Mouse (Mus musculus) olfactory bulb, adult 2 months (tissue): ENCODE measurements around the gene Gnb4. TPM values are rescaled to one million over a fixed set of nuclear protein-coding genes. Genes with fewer than 3 reads are reported as not detected.

Source experiments
- H3K27ac ChIP-seq: fragments of 200-500 bp; 2 replicates; pipeline ENCODE4 v1.5.1; 2012; ENCODE audit warnings: low read depth, low read length; ENCODE audit not compliant: insufficient read depth
- H3K4me1 ChIP-seq: fragments of 200-500 bp; 2 replicates; pipeline ENCODE4 v1.6.1; 2012; ENCODE audit warnings: low read length; ENCODE audit not compliant: control insufficient read depth, insufficient read depth
- H3K4me3 ChIP-seq: fragments of 200-500 bp; 2 replicates; pipeline ENCODE4 v1.5.1; 2012; ENCODE audit warnings: mild to moderate bottlenecking, low read depth, low read length, moderate library complexity; ENCODE audit not compliant: insufficient read depth
- CTCF ChIP-seq: fragments of 200-500 bp; IDR thresholded peaks from 2 replicates; pipeline ENCODE4 v1.5.1; 2012; ENCODE audit warnings: low read depth, mild to moderate bottlenecking, low read length, moderate library complexity; ENCODE audit not compliant: insufficient read depth
- POLR2A ChIP-seq: fragments of 200-500 bp; IDR thresholded peaks from 2 replicates; pipeline ENCODE4 v1.6.1; 2012; ENCODE audit warnings: mild to moderate bottlenecking, low read depth, low read length, moderate library complexity; ENCODE audit not compliant: insufficient read depth
- WGBS: fragments of 180-500 bp; shearing (Covaris S2); methylation state at CpG from one replicate; pipeline ENCODE4 v1.1.7; 2018; 5-methylcytosine and 5-hydroxymethylcytosine counted together
- polyA plus RNA-seq: library from polyadenylated mRNA; stranded (reverse); fragments of >200 nt; gene quantifications from 2 replicates; pipeline ENCODE4 v1.2.4, GENCODE M21; 2012; ENCODE audit warnings: low replicate concordance; ENCODE audit not compliant: missing spikeins, insufficient read depth, insufficient read length

The Gnb4 gene
- polyA plus RNA-seq, 1 experiment: not detected

- Histone ChIP-seq H3K27ac (no peak overlapping the region), H3K4me3 (no peak overlapping the region), H3K4me1 (peaks cover 8% of the 10 kb centered on the region)
- 72% methylated on average over 4 of the region's 4 CpGs for WGBS
- TF ChIP-seq CTCF: no peak
- no peak for TF ChIP-seq POLR2A
Observed at GRCm38 (mm10) chr3:32655994-32656393, 39.6 kb upstream of the Gnb4 start.

- TF ChIP-seq CTCF: no peak
- TF ChIP-seq POLR2A: no peak
- H3K27ac ChIP-seq: no peak overlapping the region
- peaks cover under 1% of the 10 kb centered on the region; the same call in 1 of the 2 replicates for H3K4me1 ChIP-seq
- no peak overlapping the region for H3K4me3 ChIP-seq
- 71% methylated on average over 4 of the region's 4 CpGs for WGBS
Observed at GRCm38 (mm10) chr3:32652739-32653138, 36.4 kb upstream of the Gnb4 start.

- no peak overlapping the region for H3K4me3 ChIP-seq
- no peak for TF ChIP-seq POLR2A
- TF ChIP-seq CTCF: no peak
- peaks cover 2% of the 10 kb centered on the region; the same call in 1 of the 2 replicates for H3K4me1 ChIP-seq
- no peak overlapping the region for H3K27ac ChIP-seq
- WGBS: 76% methylated on average over 4 of the region's 4 CpGs
Observed at GRCm38 (mm10) chr3:32649284-32649683, 32.9 kb upstream of the Gnb4 start.

- Histone ChIP-seq H3K27ac (no peak overlapping the region), H3K4me1 (peaks cover 2% of the 10 kb centered on the region; the same call in 1 of the 2 replicates), H3K4me3 (no peak overlapping the region)
- TF ChIP-seq POLR2A (no peak), CTCF (no peak)
- WGBS: 90% methylated on average over 4 of the region's 4 CpGs
Observed at GRCm38 (mm10) chr3:32646918-32647317, 30.5 kb upstream of the Gnb4 start.

GRCm38 (mm10) chr3:32644751-32645150, 28.4 kb upstream of the Gnb4 start:
- Histone ChIP-seq H3K4me1 (peaks cover 2% of the 10 kb centered on the region; the same call in 1 of the 2 replicates), H3K27ac (no peak overlapping the region), H3K4me3 (no peak overlapping the region)
- 87% methylated on average over 2 of the region's 2 CpGs for WGBS
- TF ChIP-seq POLR2A: no peak
- TF ChIP-seq CTCF: no peak

- no peaks in the 10 kb centered on the region for H3K4me1 ChIP-seq
- TF ChIP-seq POLR2A: no peak
- no peak for TF ChIP-seq CTCF
- 53% methylated on average over 6 of the region's 6 CpGs for WGBS
- no peak overlapping the region for H3K4me3 ChIP-seq
- no peak overlapping the region for H3K27ac ChIP-seq
Observed at GRCm38 (mm10) chr3:32642116-32642515, 25.7 kb upstream of the Gnb4 start.

GRCm38 (mm10) chr3:32638240-32638639, 21.9 kb upstream of the Gnb4 start:
- Histone ChIP-seq H3K4me3 (no peak overlapping the region), H3K4me1 (no peaks in the 10 kb centered on the region), H3K27ac (no peak overlapping the region)
- no peak for TF ChIP-seq POLR2A
- TF ChIP-seq CTCF: no peak
- WGBS: 41% methylated on average over 8 of the region's 8 CpGs

- H3K4me3 ChIP-seq: no peak overlapping the region
- peaks cover 4% of the 10 kb centered on the region; the same call in 1 of the 2 replicates for H3K4me1 ChIP-seq
- TF ChIP-seq CTCF: no peak
- TF ChIP-seq POLR2A: no peak
- WGBS: 40% methylated on average over 5 of the region's 5 CpGs
- H3K27ac ChIP-seq: no peak overlapping the region
Observed at GRCm38 (mm10) chr3:32632760-32633264, 16.4 kb upstream of the Gnb4 start.

GRCm38 (mm10) chr3:32630210-32630609, 13.8 kb upstream of the Gnb4 start:
- no peak overlapping the region for H3K27ac ChIP-seq
- 36% methylated on average over 4 of the region's 4 CpGs for WGBS
- no peak overlapping the region for H3K4me3 ChIP-seq
- TF ChIP-seq CTCF (no peak), POLR2A (no peak)
- H3K4me1 ChIP-seq: peaks cover 4% of the 10 kb centered on the region; the same call in 1 of the 2 replicates

- TF ChIP-seq POLR2A: no peak
- TF ChIP-seq CTCF: no peak
- no peak overlapping the region for H3K27ac ChIP-seq
- no peak overlapping the region for H3K4me3 ChIP-seq
- H3K4me1 ChIP-seq: peaks cover 4% of the 10 kb centered on the region; the same call in 1 of the 2 replicates
- 81% methylated on average over 7 of the region's 7 CpGs for WGBS
Observed at GRCm38 (mm10) chr3:32628141-32628540, 11.8 kb upstream of the Gnb4 start.
